Mouse (Mus musculus) C2C12 (cell line): Measurements from ENCODE around the gene Rab29. TPM values are rescaled to one million over a fixed set of nuclear protein-coding genes. Genes with fewer than 3 reads are reported as not detected.

Source experiments
- H3K27me3 ChIP-seq: one replicate; pipeline ENCODE4 v1.6.1; 2011; ENCODE audit not compliant: control insufficient read depth, insufficient read depth, insufficient read length
- H3K36me3 ChIP-seq: one replicate; pipeline ENCODE4 v1.6.1; 2011; ENCODE audit not compliant: control insufficient read depth, insufficient read depth
- H3K4me3 ChIP-seq: one replicate; pipeline ENCODE4 v1.5.1; 2011; ENCODE audit warnings: mild to moderate bottlenecking, control low read depth; ENCODE audit not compliant: poor library complexity, insufficient read depth, severe bottlenecking
- H3K79me2 ChIP-seq: one replicate; pipeline ENCODE4 v1.6.1; 2011; ENCODE audit not compliant: control insufficient read depth, insufficient read depth
- H3K79me3 ChIP-seq: one replicate; pipeline ENCODE4 v1.6.1; 2011; ENCODE audit warnings: low read depth, control low read depth
- H3ac ChIP-seq: one replicate; pipeline ENCODE3; 2011; ENCODE audit warnings: low read depth; ENCODE audit not compliant: control insufficient read depth, insufficient read length
- CEBPB ChIP-seq: IDR thresholded peaks from one replicate; pipeline ENCODE4 v1.6.1; 2011; ENCODE audit warnings: low read depth, mild to moderate bottlenecking, control low read depth, moderate library complexity
- CTCF ChIP-seq: IDR thresholded peaks from one replicate; pipeline ENCODE4 v1.5.1; 2011; ENCODE audit not compliant: control insufficient read depth, insufficient read depth, insufficient read length
- FOSL1 ChIP-seq: IDR thresholded peaks from one replicate; pipeline ENCODE4 v1.8.0; 2011; ENCODE audit warnings: mild to moderate bottlenecking, low read length; ENCODE audit not compliant: poor library complexity, insufficient read depth, severe bottlenecking
- MAX ChIP-seq: IDR thresholded peaks from one replicate; pipeline ENCODE4 v1.6.1; 2011; ENCODE audit warnings: mild to moderate bottlenecking, control low read depth
- MYOD1 ChIP-seq: IDR thresholded peaks from one replicate; pipeline ENCODE4 v1.6.1; 2011; ENCODE audit warnings: low read depth; ENCODE audit not compliant: control insufficient read depth, insufficient read length
- MYOG ChIP-seq: IDR thresholded peaks from one replicate; pipeline ENCODE4 v1.6.1; 2011; ENCODE audit not compliant: control insufficient read depth, insufficient read length; ENCODE audit errors: extremely low read depth
- USF1 ChIP-seq: IDR thresholded peaks from one replicate; pipeline ENCODE4 v1.6.1; 2011; ENCODE audit warnings: low read depth, mild to moderate bottlenecking, control low read depth, moderate library complexity
- polyA plus RNA-seq: library from polyadenylated mRNA; unstranded; fragments of >200 nt; fragmentation: generic; extraction: Trizol; gene quantifications from one replicate; pipeline ENCODE4 v1.2.1, GENCODE M21; 2012; ENCODE audit warnings: missing spikeins

The Rab29 gene
- polyA plus RNA-seq, 1 experiment: 3.7 TPM

DNA sequence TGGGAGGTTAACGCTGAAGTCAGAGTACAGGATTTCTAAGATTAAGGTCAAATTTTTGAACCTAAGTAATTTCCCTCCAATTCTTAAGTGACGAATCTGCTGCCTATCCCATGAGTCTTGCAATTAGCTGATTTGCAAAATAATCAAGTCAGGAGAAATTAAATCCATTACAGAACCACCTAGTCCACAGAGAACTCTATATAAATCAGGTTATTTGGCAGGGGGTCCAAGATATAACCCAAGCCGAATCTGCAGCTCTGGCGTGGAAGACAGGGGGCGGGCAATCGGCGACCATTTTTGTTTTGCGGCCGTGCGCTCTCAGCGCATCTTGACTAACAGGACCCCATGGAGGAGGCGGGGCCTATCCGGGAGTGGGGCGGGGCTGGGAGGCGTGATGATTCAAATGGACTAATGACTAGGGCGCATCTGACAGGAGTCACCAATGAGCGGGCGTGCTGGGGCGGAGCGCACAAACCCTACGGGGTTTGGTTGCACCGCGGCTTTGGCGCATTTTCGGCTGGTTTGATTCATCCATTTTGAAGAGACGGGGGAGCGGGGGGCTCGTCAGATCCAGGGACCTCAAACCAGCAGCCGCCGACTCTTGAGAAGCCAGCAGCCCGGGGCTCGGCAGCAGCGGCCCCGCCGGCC lies 43.1 kb downstream of the Rab29 start, which contains the start of gene Nucks1:
Gene Nucks1 (plus strand): TSS at position 534 of the 648 bp plus-strand sequence.
- H3K4me3 ChIP-seq: peak within 1 kb of the TSS; percentile 86
- peaks cover 47% of the 10 kb centered on the region for H3K79me2 ChIP-seq
- no peak for TF ChIP-seq USF1
- TF ChIP-seq CTCF: no peak
- peak; percentile 46 for TF ChIP-seq MAX
- no peak for TF ChIP-seq MYOD1
- peaks cover 19% of the 10 kb centered on the region for H3K36me3 ChIP-seq
- H3K79me3 ChIP-seq: peaks cover 39% of the 10 kb centered on the region
- H3K27me3 ChIP-seq: no peaks in the 10 kb centered on the region
- peak within 1 kb of the TSS; percentile 98 for H3ac ChIP-seq

DNA sequence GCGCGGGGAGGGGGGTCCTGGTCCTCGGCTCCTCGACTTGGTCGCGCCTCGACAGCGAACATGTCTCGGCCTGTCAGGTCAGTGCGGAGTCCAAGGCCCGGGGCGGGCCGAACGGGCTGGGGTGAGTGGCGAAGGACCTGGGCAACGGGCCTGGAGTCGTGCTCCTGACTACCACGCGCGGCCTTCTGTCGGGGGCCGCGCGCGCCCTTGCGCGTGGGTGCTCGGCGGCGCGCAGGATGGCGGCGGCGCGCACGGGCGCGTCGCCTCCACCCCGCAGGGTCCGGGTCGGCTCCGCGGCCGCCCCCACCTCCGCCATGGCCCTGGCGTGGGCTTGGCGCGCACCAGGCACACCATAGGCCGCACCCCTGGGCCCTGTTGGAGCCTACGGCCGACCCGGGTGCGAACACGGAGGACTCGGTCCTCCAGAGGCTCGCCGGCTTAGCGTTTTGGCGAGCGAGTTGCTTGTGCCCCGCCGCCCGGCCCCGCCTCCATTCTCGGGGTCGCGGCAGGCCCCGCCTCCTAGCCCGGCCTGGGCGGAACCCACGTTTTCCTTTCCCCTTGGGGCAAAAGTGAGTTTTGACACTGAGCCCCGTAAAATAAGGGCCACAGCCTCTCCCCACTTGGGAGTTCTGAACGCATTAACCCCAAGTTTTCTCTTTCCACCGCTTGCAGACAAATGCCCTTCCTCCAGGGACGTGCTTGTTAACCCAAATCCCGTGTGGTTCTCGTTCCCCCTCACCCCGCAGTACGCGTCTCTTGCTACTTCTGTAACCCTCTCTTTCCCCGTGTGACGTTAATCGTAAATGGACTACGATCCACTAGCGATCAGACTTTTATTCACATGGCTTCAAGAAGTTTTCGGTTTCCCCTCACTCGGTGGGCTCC lies 43.9 kb downstream of the Rab29 start:
- H3K36me3 ChIP-seq: peaks cover 27% of the 10 kb centered on the region
- H3K27me3 ChIP-seq: no peaks in the 10 kb centered on the region
- peak; percentile 17 for TF ChIP-seq MAX
- no peak for TF ChIP-seq MYOG
- peaks cover 47% of the 10 kb centered on the region for H3K79me3 ChIP-seq
- H3ac ChIP-seq: peak overlapping the region; percentile 98
- peak overlapping the region; percentile 86 for H3K4me3 ChIP-seq
- H3K79me2 ChIP-seq: peaks cover 55% of the 10 kb centered on the region

DNA sequence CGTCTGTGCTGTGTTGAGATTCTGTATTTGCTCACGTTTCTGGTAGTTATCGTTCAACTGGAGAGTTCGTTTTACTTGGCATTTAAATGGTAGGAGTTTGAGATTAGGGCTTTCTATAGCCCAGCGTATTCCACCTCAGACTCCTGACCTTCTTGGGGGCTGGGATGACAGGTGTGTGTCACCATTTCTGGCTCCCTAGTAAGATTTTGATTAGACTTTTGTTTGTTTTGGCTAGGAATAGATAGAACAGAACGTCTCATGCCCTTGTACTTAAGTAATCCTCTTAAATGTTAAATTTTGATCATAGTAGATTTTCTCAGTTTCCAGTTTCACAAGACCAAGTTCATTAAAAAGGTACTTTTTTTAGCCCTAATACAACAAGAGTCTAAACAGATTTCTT lies 50.6 kb downstream of the Rab29 start:
- TF ChIP-seq USF1 (no peak), MYOG (no peak), CEBPB (no peak), FOSL1 (no peak), MYOD1 (no peak), CTCF (no peak)
- H3K36me3 ChIP-seq: peaks cover 80% of the 10 kb centered on the region
- no peak overlapping the region for H3ac ChIP-seq
- no peak overlapping the region for H3K4me3 ChIP-seq
- peaks cover 75% of the 10 kb centered on the region for H3K79me3 ChIP-seq
- peaks cover 85% of the 10 kb centered on the region for H3K79me2 ChIP-seq
- H3K27me3 ChIP-seq: no peaks in the 10 kb centered on the region

DNA sequence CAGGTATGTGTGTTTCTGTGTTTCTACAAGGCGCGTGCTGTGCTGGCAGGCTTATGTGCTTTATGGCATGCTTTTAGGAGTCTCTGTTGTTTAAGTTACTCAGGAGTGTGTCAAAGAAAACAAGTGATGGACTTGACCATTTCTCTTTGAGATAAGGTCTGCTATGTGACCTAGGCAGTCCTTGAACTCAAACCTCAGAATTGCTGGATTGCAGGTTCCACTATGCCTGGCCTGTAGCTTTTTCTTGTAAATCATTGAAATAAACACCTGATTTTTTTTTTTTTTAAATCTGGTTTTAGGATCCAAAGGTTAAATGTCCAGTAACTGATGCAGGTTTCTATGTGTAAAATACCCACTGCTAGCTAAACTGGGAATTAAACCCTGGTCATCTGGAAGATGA lies 52.0 kb downstream of the Rab29 start:
- Histone ChIP-seq H3K79me3 (peaks cover 65% of the 10 kb centered on the region), H3K27me3 (no peaks in the 10 kb centered on the region), H3K36me3 (peaks cover 84% of the 10 kb centered on the region), H3K4me3 (no peak overlapping the region), H3K79me2 (peaks cover 71% of the 10 kb centered on the region), H3ac (no peak overlapping the region)
- TF ChIP-seq MAX (no peak), MYOG (no peak), FOSL1 (no peak), CTCF (no peak), MYOD1 (no peak), USF1 (no peak), CEBPB (no peak)

DNA sequence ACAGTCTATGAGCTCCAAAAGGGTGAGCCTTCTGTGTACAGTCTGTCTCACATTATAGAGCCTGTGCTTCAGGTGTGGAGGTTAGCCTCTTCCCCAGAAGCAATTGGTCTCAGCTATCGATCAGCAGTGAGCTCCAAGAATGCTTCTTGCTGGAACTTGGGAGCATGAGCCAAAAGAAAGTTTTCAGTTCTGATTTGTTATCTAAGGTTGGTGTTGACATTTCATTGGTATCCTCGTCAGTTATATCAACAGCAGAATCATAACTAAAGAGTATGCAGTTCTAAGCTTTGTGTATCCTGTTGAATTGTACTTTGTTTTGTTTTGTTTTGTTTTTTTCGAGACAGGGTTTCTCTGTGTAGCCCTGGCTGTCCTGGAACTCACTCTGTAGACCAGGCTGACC lies 55.1 kb downstream of the Rab29 start:
- Histone ChIP-seq H3K36me3 (peaks cover 88% of the 10 kb centered on the region), H3K27me3 (no peaks in the 10 kb centered on the region), H3K79me2 (peaks cover 41% of the 10 kb centered on the region), H3K4me3 (no peak overlapping the region), H3K79me3 (peaks cover 41% of the 10 kb centered on the region), H3ac (no peak overlapping the region)
- TF ChIP-seq USF1: no peak
- no peak for TF ChIP-seq MYOG
- TF ChIP-seq CTCF: no peak
- TF ChIP-seq MYOD1: no peak
- no peak for TF ChIP-seq CEBPB
- TF ChIP-seq FOSL1: no peak
- no peak for TF ChIP-seq MAX

Other genes starting within 250 kb of the Rab29 start
- gene Ctse, start 228.9 kb upstream of the Rab29 start, polyA plus RNA-seq: not detected
- 4.1 TPM for gene Rab7b, start 178.5 kb upstream of the Rab29 start, polyA plus RNA-seq
- gene Slc26a9, start 123.2 kb upstream of the Rab29 start, polyA plus RNA-seq: not detected
- gene Pm20d1, start 69.8 kb upstream of the Rab29 start, polyA plus RNA-seq: 0.01 TPM
- 6.7 TPM for gene Slc41a1, start 39.7 kb upstream of the Rab29 start, polyA plus RNA-seq
- gene Nucks1, start 43.3 kb downstream of the Rab29 start, polyA plus RNA-seq: 36.2 TPM
- 0.75 TPM for gene Slc45a3, start 95.7 kb downstream of the Rab29 start, polyA plus RNA-seq
- 11.9 TPM for gene Elk4, start 140.4 kb downstream of the Rab29 start, polyA plus RNA-seq
- gene Mfsd4a, start 200.8 kb downstream of the Rab29 start, polyA plus RNA-seq: 7.8 TPM